Mouse (Mus musculus) olfactory bulb, adult 2 months (tissue): ENCODE measurements around the gene Ddi2.

Experiments
- CTCF ChIP-seq: fragments of 200-500 bp; IDR thresholded peaks from 2 replicates; pipeline ENCODE4 v1.5.1; 2012; ENCODE audit warnings: low read depth, mild to moderate bottlenecking, low read length, moderate library complexity; ENCODE audit not compliant: insufficient read depth
- POLR2A ChIP-seq: fragments of 200-500 bp; IDR thresholded peaks from 2 replicates; pipeline ENCODE4 v1.6.1; 2012; ENCODE audit warnings: mild to moderate bottlenecking, low read depth, low read length, moderate library complexity; ENCODE audit not compliant: insufficient read depth

DNA sequence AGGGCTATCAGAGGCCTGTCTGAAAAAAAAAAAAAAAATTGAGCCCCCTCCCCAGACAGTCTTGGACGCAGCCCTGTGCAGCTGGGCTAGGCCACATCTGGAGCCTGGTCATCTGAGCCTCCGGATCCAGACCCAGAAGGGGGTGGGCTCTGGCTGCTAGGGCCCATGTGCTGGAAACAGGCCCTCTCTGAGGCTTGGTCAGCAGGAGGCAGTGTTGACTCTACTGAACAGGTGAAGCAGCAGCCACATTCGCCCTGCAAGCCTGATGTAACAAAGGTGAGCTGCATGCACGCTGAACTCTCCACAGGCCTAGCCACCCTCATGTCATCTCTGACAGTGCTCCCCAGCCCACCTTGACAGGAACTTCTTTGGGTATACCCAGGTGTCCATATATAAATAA lies 63.5 kb downstream of the Ddi2 start:
- TF ChIP-seq CTCF (no peak), POLR2A (no peak)
